Mouse (Mus musculus): Measurements from ENCODE around the gene Dupd1. TPM values are rescaled to one million over a fixed set of nuclear protein-coding genes. Genes with fewer than 3 reads are reported as not detected.
A peak's percentile ranks its signal among the peaks of the same experiment; 100 is the strongest.

Gene Dupd1
- polyA plus RNA-seq, 1 experiment from 2014 or later: not detected

DNA sequence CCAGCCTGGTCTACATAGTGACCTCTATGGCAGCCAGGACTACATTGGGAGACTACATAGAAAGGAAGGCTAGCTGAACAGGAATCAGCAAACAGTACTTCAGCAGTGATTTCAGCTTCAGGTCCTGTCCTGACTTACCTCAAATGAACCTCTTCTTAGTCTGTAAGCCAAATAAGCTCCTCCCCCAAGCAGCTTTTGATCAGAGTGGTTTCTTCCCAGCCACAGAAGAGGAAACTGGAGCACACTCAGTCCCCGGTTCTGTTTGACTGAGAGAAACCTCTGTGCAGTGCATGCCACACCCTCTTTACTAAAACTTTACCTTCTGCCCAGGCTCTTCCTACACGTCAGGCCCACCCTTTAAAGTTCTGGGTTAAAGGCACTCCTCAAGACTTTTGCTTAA is 60.6 kb downstream of the Dupd1 start:
- no peak overlapping the region for H3K4me3 ChIP-seq
- peaks cover 15% of the 10 kb centered on the region for H3K4me1 ChIP-seq
- H3K27me3 ChIP-seq (ENCODE audit: low read depth, poor library complexity, severe bottlenecking): no peaks in the 10 kb centered on the region
- H3K9me3 ChIP-seq (replicated peaks): no peaks in the 10 kb centered on the region
- WGBS: 86% methylated on average over 2 of the region's 2 CpGs
- DNase-seq (ENCODE audit: low spot score): no peak
- H3K36me3 ChIP-seq: 0 out of 2 replicates have a peak, but pooled peaks cover 6% of the 10 kb centered on the region
- no peak overlapping the region for H3K27ac ChIP-seq (replicated peaks)

DNA sequence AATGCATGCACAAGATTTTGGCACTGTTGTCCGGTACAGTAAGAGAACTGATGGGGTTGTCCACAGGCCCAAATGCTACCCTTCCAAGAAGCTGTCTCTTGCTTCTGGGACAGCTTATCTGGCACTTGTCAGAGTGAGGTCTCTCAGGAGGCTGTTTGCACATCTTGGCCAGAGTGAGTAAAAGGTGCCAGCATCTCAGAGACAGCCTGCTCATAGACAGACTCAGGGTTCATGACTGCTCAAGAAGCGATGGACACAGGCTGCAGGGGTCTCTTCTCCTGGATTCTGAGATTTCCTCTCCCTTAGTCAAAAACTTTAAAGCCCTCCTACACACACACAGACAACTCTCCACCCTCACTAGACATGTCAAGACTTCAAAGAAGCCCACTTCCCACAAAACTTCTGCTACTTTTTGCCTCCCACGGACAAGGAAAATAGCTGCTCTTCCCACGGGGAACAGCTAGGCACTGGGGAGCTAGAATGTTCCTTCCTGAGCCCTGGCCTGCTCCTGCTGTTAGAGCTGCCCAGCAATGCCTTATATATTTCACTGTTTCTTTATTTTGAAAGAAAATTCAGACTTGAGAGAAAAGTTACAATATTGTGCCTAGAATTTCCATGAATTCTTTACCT is 73.5 kb downstream of the Dupd1 start:
- 89% methylated on average over 4 of the region's 4 CpGs for WGBS
- Histone ChIP-seq H3K27me3 (ENCODE audit: low read depth, poor library complexity, severe bottlenecking) (no peaks in the 10 kb centered on the region), H3K4me1 (peaks cover 8% of the 10 kb centered on the region), H3K9me3 (replicated peaks) (no peaks in the 10 kb centered on the region), H3K36me3 (peaks cover 39% of the 10 kb centered on the region), H3K4me3 (no peak overlapping the region), H3K27ac (replicated peaks) (no peak overlapping the region)
- no peak for DNase-seq (ENCODE audit: low spot score)

DNA sequence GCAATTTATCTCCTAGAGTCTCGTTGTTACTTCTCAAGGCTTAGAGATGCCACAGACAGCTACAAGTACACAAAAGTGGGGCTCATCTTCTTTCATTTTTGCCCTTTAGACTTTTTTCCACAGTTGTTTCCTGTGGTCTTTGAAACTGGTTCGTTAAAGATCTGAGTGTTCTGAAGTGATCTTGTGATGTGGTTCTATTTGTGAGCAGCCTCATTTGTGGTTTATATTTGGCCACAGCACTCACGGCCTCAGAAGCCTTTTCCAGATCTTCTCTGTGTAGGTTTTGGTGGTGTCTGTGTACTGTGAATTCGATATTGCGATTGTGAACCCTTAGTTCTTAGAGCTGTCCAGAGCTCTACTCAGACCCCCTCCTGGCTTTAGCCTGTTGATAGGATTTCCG is 77.8 kb downstream of the Dupd1 start:
- H3K27ac ChIP-seq (replicated peaks): no peak overlapping the region
- DNase-seq (ENCODE audit: low spot score): no peak
- WGBS: 76% methylated on average over 6 of the region's 6 CpGs
- H3K4me1 ChIP-seq: peaks cover 17% of the 10 kb centered on the region
- no peaks in the 10 kb centered on the region for H3K27me3 ChIP-seq (ENCODE audit: low read depth, poor library complexity, severe bottlenecking)
- H3K4me3 ChIP-seq: no peak overlapping the region
- no peaks in the 10 kb centered on the region for H3K9me3 ChIP-seq (replicated peaks)
- H3K36me3 ChIP-seq: peaks cover 41% of the 10 kb centered on the region

DNA sequence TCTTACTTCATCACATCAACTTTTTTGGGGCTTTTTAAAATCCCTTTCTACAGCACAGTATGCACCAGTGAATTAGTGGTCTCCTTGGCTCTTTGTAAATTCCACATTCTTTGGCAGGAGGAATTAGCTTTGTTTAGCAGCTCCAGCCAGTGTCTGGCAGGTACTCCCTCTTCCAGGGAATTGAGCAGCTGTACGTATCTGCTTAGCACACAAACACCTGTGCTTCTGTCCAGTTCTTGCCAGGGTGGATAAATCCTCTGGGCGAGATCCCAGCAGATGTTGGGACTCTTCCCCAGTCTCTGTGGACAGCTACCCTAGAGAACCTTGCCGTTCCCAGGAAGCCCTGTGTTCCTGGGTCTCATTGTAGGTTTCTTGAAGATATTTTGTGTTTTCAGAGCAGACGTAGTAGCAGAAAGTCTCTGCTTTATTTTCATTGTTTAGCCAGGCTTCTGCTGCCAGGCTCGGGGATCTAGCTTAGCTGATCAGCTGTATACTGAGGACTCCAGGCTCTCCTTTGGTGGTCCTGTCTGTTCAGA is 82.6 kb downstream of the Dupd1 start:
- H3K4me1 ChIP-seq: peaks cover 13% of the 10 kb centered on the region
- no peak for DNase-seq (ENCODE audit: low spot score)
- no peak overlapping the region for H3K4me3 ChIP-seq
- no peaks in the 10 kb centered on the region for H3K9me3 ChIP-seq (replicated peaks)
- H3K27me3 ChIP-seq (ENCODE audit: low read depth, poor library complexity, severe bottlenecking): no peaks in the 10 kb centered on the region
- H3K36me3 ChIP-seq: peaks cover 57% of the 10 kb centered on the region
- H3K27ac ChIP-seq (replicated peaks): peak overlapping the region; percentile 39; the same call in 1 of the 2 replicates
- WGBS: 63% methylated on average over 5 of the region's 5 CpGs

Other genes starting within 250 kb of the Dupd1 start
- 10.4 and 15.8 TPM in 2 replicates for gene Kat6b, start 233.1 kb downstream of the Dupd1 start, polyA plus RNA-seq (2016; fragmentation: Nextera tagmentation; extraction: Ambion mirVana)
- gene Samd8, start 36.0 kb upstream of the Dupd1 start, polyA plus RNA-seq (2016; fragmentation: Nextera tagmentation; extraction: Ambion mirVana): 10.0 and 11.1 TPM in 2 replicates
- not detected in 2 replicates for gene Dusp13, start 36.6 kb upstream of the Dupd1 start, polyA plus RNA-seq (2016; fragmentation: Nextera tagmentation; extraction: Ambion mirVana)
- 287 and 301 TPM in 2 replicates for gene Vdac2, start 110.7 kb upstream of the Dupd1 start, polyA plus RNA-seq (2016; fragmentation: Nextera tagmentation; extraction: Ambion mirVana)
- gene Comtd1, start 134.4 kb upstream of the Dupd1 start, polyA plus RNA-seq (2016; fragmentation: Nextera tagmentation; extraction: Ambion mirVana): 13.9 and 16.4 TPM in 2 replicates

Data from midbrain, embryonic 10.5 days (tissue).